Mouse (Mus musculus): ENCODE measurements at regions not wholly inside any gene's neighbourhood (a gene's known extent, or its start where the extent isn't known, plus 50 kb on each side); places are given as distances from the start of the nearest gene placed in this dataset.

GRCm38 (mm10) chr2:179013891-179014593 lies 428.2 kb upstream of the Cdh4 start:
- TF ChIP-seq CTCF (IDR thresholded peaks at IDR 0.05; ENCODE audit: extremely low read depth, insufficient read depth, low read length) (no peak), POLR2A (IDR thresholded peaks at IDR 0.05; ENCODE audit: extremely low read depth, insufficient read depth, low read length) (no peak)
